Mouse (Mus musculus): ENCODE results near the gene Mtus2.
A peak's percentile ranks its signal among the peaks of the same experiment; 100 is the strongest.
"Not testable (repeated sequence)": the region's sequence is repeated elsewhere in the genome, so short reads cannot be mapped to it uniquely, and the experiment has no call there.

The Mtus2 gene

GRCm38 (mm10) chr5:148108314-148108713 lies 151.2 kb downstream of the Mtus2 start:
- DNase-seq (ENCODE audit: low spot score in 2 of 2): no peak

- DNase-seq (ENCODE audit: low spot score in 2 of 2): no peak
These were observed 158.2 kb downstream of the Mtus2 start for GRCm38 (mm10) chr5:148115207-148115817.

- DNase-seq (ENCODE audit: low spot score in 2 of 2): no peak
These were observed 167.2 kb downstream of the Mtus2 start for GRCm38 (mm10) chr5:148124354-148124753.

- peak; percentile 55 to 69 for DNase-seq (ENCODE audit: low spot score in 2 of 2)
These were observed 173.8 kb downstream of the Mtus2 start for GRCm38 (mm10) chr5:148130691-148131457.

DNA sequence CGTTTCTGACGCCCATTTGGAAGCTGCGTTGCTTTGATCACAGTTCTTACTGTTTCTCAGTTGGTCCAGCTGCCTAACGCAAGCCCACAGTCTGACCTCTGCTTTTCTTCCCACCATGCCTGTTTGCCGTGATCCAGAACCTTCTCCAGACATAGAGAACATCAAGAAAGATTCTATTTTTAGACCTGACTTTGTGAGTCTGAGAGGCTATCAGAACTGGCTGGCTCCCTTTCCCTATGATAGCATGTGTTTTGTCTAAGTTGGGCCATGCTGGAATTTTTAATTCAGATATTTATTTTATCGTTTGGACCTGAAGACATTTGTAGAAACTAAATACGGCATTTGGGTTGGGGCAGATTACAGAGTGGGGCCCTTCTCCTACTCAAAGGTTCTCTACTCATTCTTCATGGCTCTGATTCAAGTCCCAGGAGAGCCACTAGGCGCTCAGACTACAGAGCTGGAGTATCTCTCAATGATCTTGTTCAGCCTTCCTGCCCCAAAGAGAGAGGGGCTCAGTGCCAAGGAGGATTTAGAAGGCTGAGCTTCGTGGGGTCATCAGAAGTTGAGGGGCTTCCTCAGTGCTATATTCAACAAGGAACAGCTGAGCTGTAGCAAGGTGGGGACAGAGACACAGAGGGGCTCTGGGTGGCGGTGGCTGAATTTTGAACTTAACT lies 174.5 kb downstream of the Mtus2 start:
- no peak for DNase-seq (ENCODE audit: low spot score in 2 of 2)

DNA sequence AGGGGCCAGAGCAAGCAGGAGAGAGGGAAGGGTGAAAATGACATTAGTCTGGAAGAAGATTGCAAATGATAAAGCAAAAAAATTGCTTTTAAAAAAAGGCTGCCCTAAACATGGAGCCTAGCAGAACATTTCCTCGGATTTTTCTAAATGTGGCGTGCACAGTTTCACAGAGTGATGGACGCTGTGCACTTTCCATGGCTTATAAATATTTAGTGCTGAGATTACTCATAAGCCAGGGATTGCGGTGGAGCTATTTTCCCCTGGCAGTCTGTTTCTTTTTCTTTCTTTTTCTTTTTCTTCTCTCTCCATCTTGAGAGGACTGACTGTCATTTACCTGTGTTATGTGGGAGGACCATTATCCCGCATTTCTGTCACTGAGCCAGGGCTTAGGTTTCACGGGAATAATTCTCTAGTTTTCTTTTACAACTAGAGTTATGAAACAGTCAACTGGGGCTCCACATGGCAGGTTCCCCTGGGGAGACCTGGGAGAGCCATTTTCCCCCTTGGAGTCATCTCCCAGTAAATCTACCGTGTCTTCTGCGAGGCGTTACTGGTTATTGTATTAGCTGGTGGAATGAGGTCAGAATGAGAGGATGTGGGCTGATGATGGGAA lies 176.4 kb downstream of the Mtus2 start:
- peak; percentile 48 to 55 for DNase-seq (ENCODE audit: low spot score in 2 of 2)

DNA sequence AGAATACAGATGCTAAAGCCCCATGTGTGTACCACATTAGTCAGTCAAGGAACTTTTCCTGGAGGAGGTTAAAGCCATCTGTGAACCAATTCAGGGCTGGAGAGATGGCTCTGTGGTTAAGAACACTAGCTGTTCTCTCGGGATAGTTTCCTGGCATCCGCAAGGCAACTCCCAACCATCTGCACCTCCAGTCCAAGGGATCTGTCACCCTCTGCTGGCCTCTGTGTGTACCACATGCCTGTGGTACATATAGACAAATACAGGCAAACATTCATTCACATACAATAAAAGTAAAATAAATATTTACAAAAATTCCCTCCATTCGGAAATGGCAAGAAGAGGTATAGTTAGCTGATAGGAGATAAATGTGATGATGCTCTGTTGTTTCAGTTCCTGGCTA lies 184.5 kb downstream of the Mtus2 start:
- no peak for DNase-seq (ENCODE audit: low spot score in 2 of 2)

DNA sequence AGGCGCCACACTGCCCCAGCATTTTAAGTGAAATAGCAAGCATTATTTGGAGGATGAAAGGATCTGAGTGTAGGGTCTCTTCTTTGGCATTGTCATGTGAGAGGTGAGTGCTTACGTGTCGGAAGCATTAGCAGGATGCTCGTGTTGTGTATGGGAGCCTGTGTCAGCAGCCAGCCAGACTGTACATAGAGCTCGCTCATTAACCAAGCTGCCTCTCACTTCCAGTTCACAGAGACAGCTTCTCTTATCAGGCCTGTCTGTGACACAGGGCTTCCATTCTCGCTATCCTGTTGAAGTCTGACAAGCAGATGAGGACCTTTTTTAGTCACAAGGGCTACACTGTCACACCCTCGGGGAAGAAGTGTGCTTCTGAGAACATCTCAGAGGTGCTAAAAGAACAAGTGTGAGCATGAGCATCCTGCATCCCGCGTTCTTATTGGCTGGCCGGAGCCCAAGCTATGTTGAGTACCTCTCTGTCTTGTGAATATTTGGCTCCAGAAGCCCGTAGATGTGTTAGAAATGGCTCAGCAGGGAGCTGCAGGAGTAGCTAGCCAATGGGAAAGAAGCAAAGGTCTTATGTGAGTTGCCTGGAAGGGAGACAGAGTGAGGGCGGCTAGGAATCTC lies 189.2 kb downstream of the Mtus2 start:
- DNase-seq (ENCODE audit: low spot score in 2 of 2): peak; percentile 55 to 73

DNA sequence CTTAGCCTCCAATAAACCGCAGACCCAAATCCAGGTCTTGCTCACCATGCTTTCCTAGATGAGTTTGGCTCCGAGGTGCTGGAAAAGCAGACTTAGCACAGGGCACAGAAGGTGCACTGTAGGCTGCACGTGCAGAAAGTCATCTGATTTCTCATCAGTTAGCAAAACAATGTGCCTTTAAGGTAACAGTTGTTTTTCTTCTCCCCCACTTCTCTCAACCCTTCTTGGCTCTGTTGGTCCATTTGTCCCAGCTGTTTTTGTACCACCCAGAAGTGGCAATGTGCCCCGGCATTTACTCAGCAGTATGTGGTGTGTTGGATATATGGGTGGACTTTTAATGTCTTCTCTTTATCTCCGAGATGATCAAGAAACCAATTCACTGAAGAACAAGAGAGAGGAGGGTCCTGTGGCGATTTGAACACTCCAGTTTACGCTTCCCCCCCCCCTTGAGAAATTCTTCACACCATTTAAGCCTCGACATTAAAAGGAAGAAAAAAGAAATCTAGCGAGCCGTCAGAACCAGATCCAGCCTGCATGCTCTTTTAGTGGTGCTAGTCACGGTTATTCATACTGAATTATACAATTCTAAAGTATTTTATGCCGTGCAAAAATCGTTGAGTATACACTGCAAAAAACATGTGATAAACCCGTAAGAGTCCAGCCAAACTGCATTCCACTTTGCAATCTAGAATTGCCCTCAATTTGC lies 194.9 kb downstream of the Mtus2 start:
- DNase-seq (ENCODE audit: low spot score in 2 of 2): no peak

DNA sequence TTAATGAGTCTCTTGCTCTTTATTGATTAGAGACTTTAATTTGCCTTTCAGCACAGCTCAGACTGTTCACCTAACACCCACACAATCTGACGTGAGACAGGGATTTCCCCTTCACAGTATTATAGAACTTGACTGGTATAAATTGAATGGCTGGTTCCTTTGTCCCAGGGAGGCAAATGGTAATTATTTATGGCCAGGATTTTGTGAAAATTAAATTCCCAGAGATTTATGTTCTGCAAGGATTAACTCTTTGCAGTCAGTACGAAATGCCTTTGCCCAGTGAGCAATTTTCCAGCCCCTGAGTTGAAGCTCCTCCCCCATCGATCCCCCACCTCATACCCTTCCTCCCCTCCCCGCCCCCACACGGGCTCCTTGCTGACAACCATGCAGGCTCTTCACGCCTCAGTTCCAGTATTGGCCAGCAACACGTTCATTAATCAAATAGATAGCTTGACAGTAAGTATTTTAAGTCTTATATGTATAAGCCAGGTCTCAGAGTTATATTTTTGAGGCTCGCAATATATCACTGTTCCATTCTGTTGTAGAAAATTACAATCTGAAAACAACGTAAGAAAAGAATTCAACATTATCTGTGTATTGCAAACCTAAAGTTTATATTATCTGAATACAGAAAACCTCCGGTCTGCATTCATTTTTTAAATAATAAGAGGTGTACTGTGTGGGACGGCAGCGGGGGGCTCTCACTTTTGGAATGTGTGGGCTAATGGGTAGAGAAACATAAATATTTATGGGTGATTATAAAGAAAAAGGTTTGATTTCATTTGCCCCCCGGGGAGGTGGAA lies 195.7 kb downstream of the Mtus2 start:
- no peak for DNase-seq (ENCODE audit: low spot score in 2 of 2)

DNA sequence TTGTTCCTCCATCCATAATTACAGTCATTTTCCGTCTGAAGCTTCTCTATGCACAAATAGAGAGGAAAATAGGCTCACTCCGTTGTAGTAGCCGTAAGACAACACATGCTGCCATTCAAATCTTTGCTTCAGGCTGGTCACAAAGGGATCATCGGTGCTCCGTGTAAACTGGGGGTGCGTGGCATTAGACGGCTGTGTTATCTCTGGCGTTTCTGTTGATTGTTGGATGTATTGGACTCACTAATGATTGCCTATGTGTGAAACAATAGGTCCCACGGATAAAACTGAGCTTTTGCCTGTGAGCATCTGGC lies 196.2 kb downstream of the Mtus2 start:
- no peak for DNase-seq (ENCODE audit: low spot score in 2 of 2)

DNA sequence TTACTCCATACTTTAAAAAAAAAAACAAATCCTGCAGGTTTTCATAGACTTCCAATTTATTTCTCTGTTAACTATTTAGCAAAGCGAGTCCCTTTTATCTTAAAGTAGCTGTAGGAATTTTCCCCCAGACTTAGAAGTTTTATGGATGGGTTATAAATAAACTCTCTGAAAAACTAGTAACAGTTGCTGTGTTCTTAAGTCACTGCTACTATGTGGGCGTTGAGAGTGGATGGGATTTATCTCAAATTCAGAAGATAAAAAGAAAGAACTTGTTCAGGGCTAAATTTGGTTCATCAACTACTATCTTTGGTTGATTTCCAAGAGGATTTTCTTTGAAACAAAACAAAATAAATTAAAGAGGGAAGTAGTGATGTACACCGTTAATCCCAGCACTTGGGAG lies 197.6 kb downstream of the Mtus2 start:
- no peak for DNase-seq (ENCODE audit: low spot score in 2 of 2)

- no peak for DNase-seq (ENCODE audit: low spot score in 2 of 2)
These were observed 202.2 kb downstream of the Mtus2 start for GRCm38 (mm10) chr5:148159328-148159727.

DNA sequence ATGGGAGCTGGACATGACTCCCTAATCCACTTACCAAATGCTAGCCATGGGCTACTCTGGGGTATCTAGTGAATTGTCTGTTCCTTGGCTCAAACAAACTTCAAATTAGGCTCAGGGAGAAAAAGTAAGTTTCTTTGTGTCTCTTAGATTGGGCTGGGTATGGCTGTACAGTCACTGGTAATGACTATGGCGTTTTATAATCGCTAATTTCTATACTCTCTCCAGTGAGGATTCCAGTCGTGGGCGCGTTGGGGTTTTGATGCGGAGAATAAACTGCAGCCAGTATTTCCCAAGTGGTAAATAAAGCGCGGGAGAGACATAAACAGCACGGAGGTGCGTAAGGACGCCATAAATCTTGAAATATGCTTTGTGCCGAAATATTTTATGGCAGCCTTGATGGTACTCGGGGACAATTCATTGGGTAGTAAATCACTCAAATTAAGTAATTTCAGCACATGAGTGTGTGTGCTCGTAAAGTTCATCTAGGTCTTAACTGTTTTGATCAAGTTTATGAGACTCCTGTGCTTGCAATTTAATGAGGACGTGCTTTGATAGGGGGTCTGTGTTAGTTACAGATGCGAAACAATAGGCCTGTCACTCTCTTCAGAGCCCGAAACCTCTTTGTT lies 203.5 kb downstream of the Mtus2 start:
- no peak for DNase-seq (ENCODE audit: low spot score in 2 of 2)

DNA sequence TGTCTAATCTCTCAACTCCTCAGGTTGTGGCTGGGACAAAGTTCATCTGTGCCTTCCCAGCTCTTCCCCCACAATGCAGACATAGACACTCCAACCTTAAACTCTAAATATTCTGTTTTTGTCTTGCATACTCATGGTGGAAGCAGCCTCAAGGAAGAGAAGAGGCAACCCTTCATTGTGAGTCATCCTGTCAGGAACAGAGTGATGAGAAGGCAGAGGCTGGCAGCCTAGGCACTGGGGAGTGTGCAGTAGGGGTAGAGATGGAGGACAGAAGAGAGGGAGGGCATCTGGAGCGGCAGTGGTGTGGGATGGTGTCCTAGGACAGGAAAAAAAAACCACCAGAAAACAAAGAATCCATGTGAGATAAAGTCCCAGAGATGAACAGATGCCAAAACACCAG lies 208.0 kb downstream of the Mtus2 start:
- no peak for DNase-seq (ENCODE audit: low spot score in 2 of 2)

DNA sequence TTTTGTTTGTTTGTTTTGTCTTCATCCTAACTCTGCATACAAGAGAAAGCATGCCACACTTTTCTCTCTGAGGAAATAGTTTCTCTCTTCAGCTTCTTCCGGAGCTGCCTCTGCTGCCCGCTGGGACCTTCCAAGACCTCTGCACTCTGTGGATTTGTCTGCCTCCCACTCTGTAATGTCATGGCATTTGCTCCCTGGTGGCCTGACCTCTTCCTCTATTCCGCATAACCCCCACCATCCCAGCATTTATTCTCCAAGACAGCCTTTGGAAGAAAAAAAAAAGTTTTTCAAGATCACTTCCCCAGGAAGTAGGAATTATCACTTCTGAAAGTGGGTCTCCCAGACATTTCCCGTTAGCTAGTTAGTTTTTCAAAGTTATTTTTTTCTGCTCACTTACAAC lies 218.0 kb downstream of the Mtus2 start:
- no peak for DNase-seq (ENCODE audit: low spot score in 2 of 2)

GRCm38 (mm10) chr5:148175742-148176426 lies 218.8 kb downstream of the Mtus2 start:
- DNase-seq (ENCODE audit: low spot score in 2 of 2): no peak

GRCm38 (mm10) chr5:148176539-148176938 lies 219.4 kb downstream of the Mtus2 start:
- not testable (repeated sequence) for DNase-seq (ENCODE audit: low spot score in 2 of 2)

- DNase-seq (ENCODE audit: low spot score in 2 of 2): no peak
These were observed 222.1 kb downstream of the Mtus2 start for GRCm38 (mm10) chr5:148179231-148179630.
